Mouse (Mus musculus) CH12.LX (cell line): ENCODE data around the gene Zfp523. TPM values are rescaled to one million over a fixed set of nuclear protein-coding genes. Genes with fewer than 3 reads are reported as not detected.

Experiments
- DNase-seq: peaks from one replicate; pipeline ENCODE4 v3.0.0-alpha.2; 2013; ENCODE audit errors: extremely low read depth
- H3K27ac ChIP-seq: 2 replicates; pipeline ENCODE4 v1.5.1; 2012; ENCODE audit warnings: low read depth, mild to moderate bottlenecking, control low read depth, moderate library complexity; ENCODE audit not compliant: insufficient read depth
- H3K27me3 ChIP-seq: replicated peaks from 2 replicates; pipeline ENCODE3; 2012; ENCODE audit warnings: inconsistent platforms
- H3K36me3 ChIP-seq, 2 experiments: replicated peaks in 1 of 2; 2 replicates each; pipeline versions ENCODE3 to v1.6.1; 2012; ENCODE audit warnings: inconsistent platforms in 1 of 2, low read length in 1 of 2, mild to moderate bottlenecking in 1 of 2, mixed read lengths in 1 of 2, moderate library complexity in 1 of 2; ENCODE audit not compliant: control insufficient read depth in 1 of 2, insufficient read depth in 1 of 2
- H3K4me1 ChIP-seq, 2 experiments: 2 replicates each; pipeline ENCODE4 v1.6.1; 2012; ENCODE audit warnings: inconsistent platforms in 1 of 2, moderate library complexity in 1 of 2; ENCODE audit not compliant: insufficient read depth in 2 of 2, control insufficient read depth in 1 of 2
- H3K4me2 ChIP-seq: 2 replicates; pipeline ENCODE4 v1.6.1; 2012; ENCODE audit warnings: low read depth, mild to moderate bottlenecking, control low read depth; ENCODE audit not compliant: poor library complexity, insufficient read depth, severe bottlenecking
- H3K4me3 ChIP-seq, 3 experiments: fragments of 150-350 bp in 1 of 3; sonication (generic) in 1 of 3; replicated peaks in 1 of 3; 2 replicates each; pipeline versions ENCODE3 to v1.5.1; 2011 to 2012; ENCODE audit warnings: low read depth in 2 of 3, low read length in 2 of 3, mild to moderate bottlenecking in 2 of 3, moderate library complexity in 2 of 3, control low read depth in 1 of 3, improper control_type of control experiment in 1 of 3, inconsistent platforms in 1 of 3, mixed read lengths in 1 of 3; ENCODE audit not compliant: poor library complexity in 1 of 3
- H3K79me2 ChIP-seq: replicated peaks from 2 replicates; pipeline ENCODE4 v1.6.1; 2012; ENCODE audit warnings: mild to moderate bottlenecking, moderate library complexity; ENCODE audit not compliant: control insufficient read depth, poor library complexity, insufficient read depth, severe bottlenecking; ENCODE audit errors: extremely low read depth
- H3K9ac ChIP-seq: 2 replicates; pipeline ENCODE4 v1.6.1; 2012; ENCODE audit warnings: low read depth, mild to moderate bottlenecking, control low read depth, moderate library complexity; ENCODE audit not compliant: insufficient read depth
- H3K9me3 ChIP-seq: replicated peaks from 2 replicates; pipeline ENCODE3; 2012; ENCODE audit warnings: low read length, inconsistent platforms, mixed read lengths
- BHLHE40 ChIP-seq: IDR thresholded peaks from 2 replicates; pipeline ENCODE4 v1.6.1; 2011; ENCODE audit warnings: mild to moderate bottlenecking, low read depth, low read length, improper control_type of control experiment
- CHD1 ChIP-seq: IDR thresholded peaks from 2 replicates; pipeline ENCODE4 v1.6.1; 2012; ENCODE audit warnings: low read depth, low read length, improper control_type of control experiment, inconsistent platforms
- CHD2 ChIP-seq: IDR thresholded peaks from 2 replicates; pipeline ENCODE4 v1.6.1; 2011; ENCODE audit warnings: low read length, improper control_type of control experiment
- CTCF ChIP-seq, 2 experiments: IDR thresholded peaks in 1 of 2; conservative IDR thresholded peaks in 1 of 2; 2 replicates each; pipeline ENCODE4 v1.5.1; 2011 to 2012; ENCODE audit warnings: low read depth in 2 of 2, low read length in 2 of 2, improper control_type of control experiment in 1 of 2, inconsistent platforms in 1 of 2, mild to moderate bottlenecking in 1 of 2, moderate library complexity in 1 of 2
- ETS1 ChIP-seq: conservative IDR thresholded peaks from 2 replicates; pipeline ENCODE4 v1.6.1; 2012; ENCODE audit warnings: low read depth, mild to moderate bottlenecking, inconsistent platforms, low read length, improper control_type of control experiment, moderate library complexity
- GABPA ChIP-seq: IDR thresholded peaks from 2 replicates; pipeline ENCODE4 v1.6.1; 2012; ENCODE audit warnings: low read depth, low read length, improper control_type of control experiment, inconsistent platforms; ENCODE audit not compliant: insufficient replicate concordance
- JUN ChIP-seq: IDR thresholded peaks from 2 replicates; pipeline ENCODE4 v1.6.1; 2011; ENCODE audit warnings: low read depth, mild to moderate bottlenecking, low read length, improper control_type of control experiment, moderate library complexity; ENCODE audit not compliant: insufficient read depth
- KAT2A ChIP-seq: IDR thresholded peaks from 2 replicates; pipeline ENCODE4 v1.6.1; 2012; ENCODE audit warnings: low read length, improper control_type of control experiment, inconsistent platforms; ENCODE audit not compliant: insufficient replicate concordance
- POLR2AphosphoS2 ChIP-seq: IDR thresholded peaks from 2 replicates; pipeline ENCODE4 v1.6.1; 2011; ENCODE audit warnings: low read depth, low read length, improper control_type of control experiment
- SIN3A ChIP-seq: IDR thresholded peaks from 2 replicates; pipeline ENCODE4 v1.6.1; 2012; ENCODE audit warnings: low read length, improper control_type of control experiment, inconsistent platforms
- SMC3 ChIP-seq: IDR thresholded peaks from 2 replicates; pipeline ENCODE4 v1.6.1; 2011; ENCODE audit warnings: low read depth, low read length, improper control_type of control experiment
- TCF12 ChIP-seq: IDR thresholded peaks from 2 replicates; pipeline ENCODE4 v1.6.1; 2014; ENCODE audit warnings: low read depth, mild to moderate bottlenecking, inconsistent platforms, low read length, improper control_type of control experiment
- UBTF ChIP-seq: IDR thresholded peaks from 2 replicates; pipeline ENCODE4 v1.6.1; 2012; ENCODE audit warnings: low read depth, mild to moderate bottlenecking, inconsistent platforms, low read length, improper control_type of control experiment, moderate library complexity
- USF1 ChIP-seq: IDR thresholded peaks from 2 replicates; pipeline ENCODE4 v1.6.1; 2014; ENCODE audit warnings: low read depth, mild to moderate bottlenecking, inconsistent platforms, low read length, improper control_type of control experiment
- USF2 ChIP-seq: conservative IDR thresholded peaks from 2 replicates; pipeline ENCODE4 v1.6.1; 2011; ENCODE audit warnings: low read depth, low read length, improper control_type of control experiment
- ZC3H11A ChIP-seq: IDR thresholded peaks from 2 replicates; pipeline ENCODE4 v1.6.1; 2012; ENCODE audit warnings: low read depth, mild to moderate bottlenecking, inconsistent platforms, low read length, improper control_type of control experiment
- ZNF384 ChIP-seq: IDR thresholded peaks from 2 replicates; pipeline ENCODE4 v1.6.1; 2012; ENCODE audit warnings: low read depth, low read length, improper control_type of control experiment, inconsistent platforms
- dilution Hi-C: fragments of 300-500 bp; cut with MboI; formaldehyde crosslinking; loops from 2 replicates; pipeline ENCODE4 v1.14.3; 2020; ENCODE audit warnings: low sequenced_read_pairs; ENCODE audit not compliant: extremely low pct_unique_long_range_greater_than_20kb, extremely low pct_ligation_motif_present
- in situ Hi-C: fragments of 300-500 bp; cut with MboI; formaldehyde crosslinking; loops from 3 replicates; pipeline ENCODE4 v1.14.3; 2019; ENCODE audit warnings: low sequenced_read_pairs, low pct_ligation_motif_present, low pct_unique_long_range_greater_than_20kb, mixed read lengths
- polyA plus RNA-seq: library from polyadenylated mRNA; unstranded; fragments of >175 nt; gene quantifications from 2 replicates; pipeline ENCODE4 v1.2.1, GENCODE M21; 2012; ENCODE audit warnings: low read depth; ENCODE audit not compliant: insufficient read length
- total RNA-seq, 2 experiments: library from RNA; depleted of rRNA; stranded (reverse); fragments of 300-350 nt in 1 of 2; fragments of >200 nt in 1 of 2; gene quantifications; 2 replicates each; pipeline ENCODE4 v1.2.3; 2012 to 2014

The Zfp523 gene
- total and polyA plus RNA-seq, 3 experiments = 2.5 to 14.7 (median 10.1) TPM

DNA sequence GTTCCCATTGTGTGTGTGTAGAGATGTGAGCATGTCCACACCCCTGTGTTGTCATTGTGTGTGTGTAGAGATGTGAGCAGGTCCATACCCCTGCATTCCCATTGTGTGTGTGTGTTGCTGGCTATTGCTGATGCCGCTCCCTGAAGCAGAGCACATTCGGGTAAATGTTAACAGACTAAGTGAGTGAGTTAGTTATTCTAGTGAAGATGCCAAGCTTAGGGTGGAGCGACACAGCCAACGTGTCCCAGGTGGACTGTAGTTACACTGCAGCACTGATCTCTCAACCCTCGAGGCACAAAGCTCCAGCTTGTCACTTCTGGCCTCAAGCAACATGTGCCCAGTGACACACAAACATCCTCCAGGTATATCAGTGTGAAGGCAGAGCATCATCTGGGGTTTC, 11.4 kb downstream of the Zfp523 start:
- Histone ChIP-seq H3K9ac (no peak overlapping the region), H3K27ac (no peak overlapping the region), H3K79me2 (no peaks in the 10 kb centered on the region), H3K36me3 (peaks cover 9 to 41% of the 10 kb centered on the region in 2 experiments), H3K27me3 (no peaks in the 10 kb centered on the region), H3K4me2 (no peak overlapping the region), H3K4me3 (no peak overlapping the region), H3K9me3 (peaks cover 8% of the 10 kb centered on the region), H3K4me1 (peaks cover 8 to 39% of the 10 kb centered on the region in 2 experiments)
- TF ChIP-seq ZC3H11A (no peak), JUN (no peak), GABPA (no peak), CHD1 (no peak), BHLHE40 (no peak), SMC3 (no peak), UBTF (no peak), USF1 (no peak), KAT2A (no peak), USF2 (no peak)
- dilution Hi-C loops = no loop called here
- no peak for DNase-seq
- in situ Hi-C loops = no loop called here

DNA sequence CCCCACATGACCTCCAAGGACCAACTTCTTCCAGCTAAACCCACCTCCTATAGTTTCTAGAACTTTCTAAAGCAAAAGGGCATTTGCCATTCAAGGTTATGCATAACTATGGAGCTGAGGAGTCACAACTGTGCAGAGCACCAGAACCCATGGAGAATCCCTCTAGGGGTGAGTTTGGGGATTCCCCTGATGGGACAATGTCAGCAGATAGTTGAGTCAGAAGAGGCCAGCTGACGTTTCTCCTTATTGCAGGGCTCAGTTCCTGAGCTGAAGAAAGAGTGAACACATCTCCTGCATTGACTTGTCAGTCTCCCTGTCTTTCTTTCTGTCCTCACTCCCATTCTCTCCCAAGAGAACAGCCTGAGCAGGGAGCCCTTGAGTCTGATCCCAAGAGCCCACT, 15.8 kb downstream of the Zfp523 start:
- H3K9me3 ChIP-seq = peaks cover 8% of the 10 kb centered on the region
- TF ChIP-seq ZNF384 = no peak
- no peak for TF ChIP-seq SIN3A
- no peak for TF ChIP-seq CHD2
- peak; percentile 44 for TF ChIP-seq ETS1
- 0 out of 4 replicates have a peak, but pooled peaks of 1 of the 2 experiments have one; percentile 8 for TF ChIP-seq CTCF (conservative IDR thresholded peaks at IDR 0.05 in 1 of 2, IDR thresholded peaks at IDR 0.05 in 1 of 2; ENCODE audit: low read depth in 2 of 2, low read length in 2 of 2)
- no peak for TF ChIP-seq POLR2AphosphoS2
- TF ChIP-seq TCF12 = no peak
- H3K4me3 ChIP-seq = no peak overlapping the region
- peak overlapping the region; percentile 61 for H3K27ac ChIP-seq
- H3K79me2 ChIP-seq = no peaks in the 10 kb centered on the region
- no peak overlapping the region for H3K9ac ChIP-seq
- H3K4me2 ChIP-seq = no peak overlapping the region
- dilution Hi-C loops = no loop called here
- in situ Hi-C loops = no loop called here
- H3K27me3 ChIP-seq = no peaks in the 10 kb centered on the region
- H3K4me1 ChIP-seq = peaks cover 14 to 23% of the 10 kb centered on the region in 2 experiments
- peak; percentile 72 for DNase-seq
- peaks cover 17 to 59% of the 10 kb centered on the region in 2 experiments for H3K36me3 ChIP-seq
